Mouse (Mus musculus): Measurements from ENCODE around the gene Itk. TPM values are rescaled to one million over a fixed set of nuclear protein-coding genes. Genes with fewer than 3 reads are reported as not detected.

The Itk gene
- polyA plus RNA-seq, 1 experiment from 2014 or later: 0.22 TPM

DNA sequence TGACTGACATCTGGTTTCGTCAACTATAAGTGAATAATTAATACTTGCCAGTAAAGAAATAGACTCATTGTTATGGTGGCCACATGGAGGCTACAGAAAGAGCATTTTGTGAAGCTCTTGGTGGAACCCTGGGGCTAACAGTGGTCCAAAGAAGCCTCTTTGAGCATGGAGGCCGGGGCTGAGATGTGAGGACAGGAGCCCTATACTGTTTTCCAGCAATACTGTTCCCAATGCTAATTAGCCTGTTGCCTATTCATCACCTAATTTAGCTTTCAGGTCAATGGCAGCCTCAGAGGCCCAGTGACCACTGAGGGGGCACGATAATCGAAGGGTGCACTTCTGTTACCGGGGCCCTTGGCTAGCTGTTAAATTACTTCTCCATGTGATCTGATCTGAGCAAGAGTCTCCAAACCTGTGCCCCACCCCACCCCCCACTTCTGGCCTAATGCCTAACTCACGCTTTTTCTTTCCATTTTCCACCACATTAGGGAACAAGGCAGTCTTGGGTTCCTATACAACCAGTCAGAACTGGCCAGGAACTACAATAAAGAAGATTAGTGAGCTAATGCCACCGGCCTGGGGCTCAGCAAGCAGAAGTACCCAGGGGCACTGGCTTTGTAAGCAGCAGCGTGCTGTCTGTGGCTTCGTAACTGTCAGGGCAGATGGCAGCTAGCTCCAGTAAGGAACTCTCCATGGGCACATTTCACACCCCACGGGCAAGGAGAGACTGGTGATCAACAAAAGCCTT is 79.3 kb downstream of the Itk start:
- H3K4me2 ChIP-seq (replicated peaks; ENCODE audit: low read depth, low read length): no peak overlapping the region
- H3K27ac ChIP-seq (ENCODE audit: low read length): no peak overlapping the region
- H3K27me3 ChIP-seq (ENCODE audit: control insufficient read depth, insufficient read depth, low read length): no peaks in the 10 kb centered on the region
- H3K36me3 ChIP-seq (ENCODE audit: control insufficient read depth, insufficient read depth, low read length): no peaks in the 10 kb centered on the region
- no peak for ATAC-seq (ENCODE audit: insufficient number of reproducible peaks, insufficient read depth, low FRiP score, low read depth)
- H3K9ac ChIP-seq (replicated peaks; ENCODE audit: low read depth, low read length): no peak overlapping the region
- H3K4me3 ChIP-seq (ENCODE audit: low read depth, low read length): no peak overlapping the region
- no peaks in the 10 kb centered on the region for H3K9me3 ChIP-seq (ENCODE audit: control insufficient read depth, low read depth, low read length)
- peaks cover 13% of the 10 kb centered on the region for H3K4me1 ChIP-seq (ENCODE audit: control insufficient read depth, insufficient read depth, low read length)
- WGBS: 74% methylated on average over 10 of the region's 10 CpGs

GRCm38 (mm10) chr11:46309111-46309741 is 80.1 kb downstream of the Itk start:
- no peak overlapping the region for H3K4me3 ChIP-seq (ENCODE audit: low read depth, low read length)
- no peak overlapping the region for H3K27ac ChIP-seq (ENCODE audit: low read length)
- peaks cover 13% of the 10 kb centered on the region for H3K4me1 ChIP-seq (ENCODE audit: control insufficient read depth, insufficient read depth, low read length)
- no peaks in the 10 kb centered on the region for H3K36me3 ChIP-seq (ENCODE audit: control insufficient read depth, insufficient read depth, low read length)
- no peak for ATAC-seq (ENCODE audit: insufficient number of reproducible peaks, insufficient read depth, low FRiP score, low read depth)
- WGBS: 76% methylated on average over 20 of the region's 20 CpGs
- H3K9ac ChIP-seq (replicated peaks; ENCODE audit: low read depth, low read length): no peak overlapping the region
- H3K4me2 ChIP-seq (replicated peaks; ENCODE audit: low read depth, low read length): no peak overlapping the region
- no peaks in the 10 kb centered on the region for H3K27me3 ChIP-seq (ENCODE audit: control insufficient read depth, insufficient read depth, low read length)
- H3K9me3 ChIP-seq (ENCODE audit: control insufficient read depth, low read depth, low read length): no peaks in the 10 kb centered on the region

GRCm38 (mm10) chr11:46308271-46308974 is 80.9 kb downstream of the Itk start:
- Histone ChIP-seq H3K4me1 (ENCODE audit: control insufficient read depth, insufficient read depth, low read length) (peaks cover 13% of the 10 kb centered on the region), H3K9ac (replicated peaks; ENCODE audit: low read depth, low read length) (no peak overlapping the region), H3K27me3 (ENCODE audit: control insufficient read depth, insufficient read depth, low read length) (no peaks in the 10 kb centered on the region), H3K27ac (ENCODE audit: low read length) (no peak overlapping the region), H3K4me2 (replicated peaks; ENCODE audit: low read depth, low read length) (no peak overlapping the region), H3K36me3 (ENCODE audit: control insufficient read depth, insufficient read depth, low read length) (no peaks in the 10 kb centered on the region), H3K9me3 (ENCODE audit: control insufficient read depth, low read depth, low read length) (no peaks in the 10 kb centered on the region), H3K4me3 (ENCODE audit: low read depth, low read length) (no peak overlapping the region)
- no peak for ATAC-seq (ENCODE audit: insufficient number of reproducible peaks, insufficient read depth, low FRiP score, low read depth)
- WGBS: 85% methylated on average over 11 of the region's 11 CpGs

DNA sequence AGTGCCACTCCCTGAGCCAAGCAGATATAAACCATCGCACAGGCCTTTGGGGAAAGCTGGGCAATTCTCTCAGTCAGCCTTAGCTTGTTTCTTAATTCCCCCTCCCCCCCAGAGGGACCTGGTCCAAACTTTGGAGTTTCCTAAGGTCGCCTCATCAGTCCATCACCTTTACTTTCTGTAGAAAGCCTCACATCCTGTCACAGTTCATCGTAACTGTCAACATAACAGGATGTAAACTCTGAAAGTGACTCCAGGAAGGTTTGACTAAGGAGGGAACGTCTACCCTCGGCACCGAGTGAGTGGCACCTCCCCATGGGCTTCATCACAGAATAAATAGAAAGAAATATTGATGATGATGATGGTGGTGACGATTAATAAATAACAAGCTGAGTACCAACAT is 81.5 kb downstream of the Itk start:
- H3K36me3 ChIP-seq (ENCODE audit: control insufficient read depth, insufficient read depth, low read length): no peaks in the 10 kb centered on the region
- no peak overlapping the region for H3K4me2 ChIP-seq (replicated peaks; ENCODE audit: low read depth, low read length)
- no peak overlapping the region for H3K4me3 ChIP-seq (ENCODE audit: low read depth, low read length)
- ATAC-seq (ENCODE audit: insufficient number of reproducible peaks, insufficient read depth, low FRiP score, low read depth): no peak
- H3K9ac ChIP-seq (replicated peaks; ENCODE audit: low read depth, low read length): no peak overlapping the region
- 86% methylated on average over 7 of the region's 7 CpGs for WGBS
- no peaks in the 10 kb centered on the region for H3K27me3 ChIP-seq (ENCODE audit: control insufficient read depth, insufficient read depth, low read length)
- no peaks in the 10 kb centered on the region for H3K9me3 ChIP-seq (ENCODE audit: control insufficient read depth, low read depth, low read length)
- no peak overlapping the region for H3K27ac ChIP-seq (ENCODE audit: low read length)
- peaks cover 13% of the 10 kb centered on the region for H3K4me1 ChIP-seq (ENCODE audit: control insufficient read depth, insufficient read depth, low read length)

DNA sequence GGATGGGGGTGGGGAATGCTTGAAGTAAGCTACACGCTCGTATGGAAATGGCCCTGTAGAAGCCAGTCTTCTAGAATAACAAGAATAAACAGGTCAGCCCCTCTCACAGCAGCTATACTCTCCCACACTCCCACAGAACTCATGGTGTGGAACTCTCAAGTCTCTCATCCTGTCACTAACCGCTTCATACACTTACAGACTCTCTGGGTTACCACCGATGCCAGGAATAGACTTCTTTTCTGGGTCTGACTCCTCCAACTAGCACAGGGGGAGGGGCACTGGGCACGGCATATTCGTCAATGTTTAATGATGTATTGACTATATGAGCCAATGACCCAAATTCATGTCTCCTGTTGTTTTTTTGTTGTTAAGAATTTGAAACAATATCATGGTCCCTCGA is 82.5 kb downstream of the Itk start:
- Histone ChIP-seq H3K9me3 (ENCODE audit: control insufficient read depth, low read depth, low read length) (no peaks in the 10 kb centered on the region), H3K4me1 (ENCODE audit: control insufficient read depth, insufficient read depth, low read length) (peaks cover 10% of the 10 kb centered on the region; the same call in 1 of the 2 replicates), H3K36me3 (ENCODE audit: control insufficient read depth, insufficient read depth, low read length) (no peaks in the 10 kb centered on the region), H3K27me3 (ENCODE audit: control insufficient read depth, insufficient read depth, low read length) (no peaks in the 10 kb centered on the region), H3K4me3 (ENCODE audit: low read depth, low read length) (no peak overlapping the region), H3K27ac (ENCODE audit: low read length) (no peak overlapping the region), H3K4me2 (replicated peaks; ENCODE audit: low read depth, low read length) (no peak overlapping the region), H3K9ac (replicated peaks; ENCODE audit: low read depth, low read length) (no peak overlapping the region)
- WGBS: 88% methylated on average over 7 of the region's 7 CpGs
- ATAC-seq (ENCODE audit: insufficient number of reproducible peaks, insufficient read depth, low FRiP score, low read depth): no peak

DNA sequence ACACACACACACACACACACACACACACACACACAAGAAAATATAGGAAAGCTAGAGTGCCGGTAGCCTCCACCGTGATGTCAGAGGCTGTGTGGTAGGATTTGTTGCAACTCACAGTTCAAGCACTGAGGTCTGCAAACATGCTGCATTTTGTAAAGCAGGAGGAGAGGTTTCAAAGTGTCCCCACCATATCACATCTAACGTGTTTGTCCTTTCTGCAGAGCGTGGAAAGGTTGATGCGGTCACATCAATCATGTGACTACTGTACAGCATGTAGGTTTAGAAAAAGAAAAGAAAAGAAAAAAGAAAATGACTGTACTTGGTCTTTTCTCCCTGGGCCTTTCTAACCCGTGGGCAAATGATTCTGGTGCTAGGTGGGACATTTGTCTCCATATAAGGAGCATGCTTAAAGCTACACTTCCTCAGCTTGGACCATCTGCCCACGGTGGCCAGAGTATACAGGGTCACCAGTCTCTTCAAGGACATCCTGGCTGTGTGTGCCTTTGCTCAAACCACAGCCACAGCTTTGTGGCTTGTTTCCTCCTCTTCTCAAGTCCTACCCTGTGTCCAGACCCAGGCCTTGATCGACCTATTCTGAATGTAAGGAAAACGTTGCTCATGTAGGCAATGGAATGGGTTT is 83.3 kb downstream of the Itk start:
- H3K4me2 ChIP-seq (replicated peaks; ENCODE audit: low read depth, low read length): no peak overlapping the region
- no peak for ATAC-seq (ENCODE audit: insufficient number of reproducible peaks, insufficient read depth, low FRiP score, low read depth)
- no peak overlapping the region for H3K27ac ChIP-seq (ENCODE audit: low read length)
- H3K27me3 ChIP-seq (ENCODE audit: control insufficient read depth, insufficient read depth, low read length): no peaks in the 10 kb centered on the region
- no peak overlapping the region for H3K9ac ChIP-seq (replicated peaks; ENCODE audit: low read depth, low read length)
- H3K36me3 ChIP-seq (ENCODE audit: control insufficient read depth, insufficient read depth, low read length): no peaks in the 10 kb centered on the region
- peaks cover 3% of the 10 kb centered on the region; the same call in 1 of the 2 replicates for H3K4me1 ChIP-seq (ENCODE audit: control insufficient read depth, insufficient read depth, low read length)
- H3K4me3 ChIP-seq (ENCODE audit: low read depth, low read length): no peak overlapping the region
- no peaks in the 10 kb centered on the region for H3K9me3 ChIP-seq (ENCODE audit: control insufficient read depth, low read depth, low read length)
- 70% methylated on average over 9 of the region's 9 CpGs for WGBS

DNA sequence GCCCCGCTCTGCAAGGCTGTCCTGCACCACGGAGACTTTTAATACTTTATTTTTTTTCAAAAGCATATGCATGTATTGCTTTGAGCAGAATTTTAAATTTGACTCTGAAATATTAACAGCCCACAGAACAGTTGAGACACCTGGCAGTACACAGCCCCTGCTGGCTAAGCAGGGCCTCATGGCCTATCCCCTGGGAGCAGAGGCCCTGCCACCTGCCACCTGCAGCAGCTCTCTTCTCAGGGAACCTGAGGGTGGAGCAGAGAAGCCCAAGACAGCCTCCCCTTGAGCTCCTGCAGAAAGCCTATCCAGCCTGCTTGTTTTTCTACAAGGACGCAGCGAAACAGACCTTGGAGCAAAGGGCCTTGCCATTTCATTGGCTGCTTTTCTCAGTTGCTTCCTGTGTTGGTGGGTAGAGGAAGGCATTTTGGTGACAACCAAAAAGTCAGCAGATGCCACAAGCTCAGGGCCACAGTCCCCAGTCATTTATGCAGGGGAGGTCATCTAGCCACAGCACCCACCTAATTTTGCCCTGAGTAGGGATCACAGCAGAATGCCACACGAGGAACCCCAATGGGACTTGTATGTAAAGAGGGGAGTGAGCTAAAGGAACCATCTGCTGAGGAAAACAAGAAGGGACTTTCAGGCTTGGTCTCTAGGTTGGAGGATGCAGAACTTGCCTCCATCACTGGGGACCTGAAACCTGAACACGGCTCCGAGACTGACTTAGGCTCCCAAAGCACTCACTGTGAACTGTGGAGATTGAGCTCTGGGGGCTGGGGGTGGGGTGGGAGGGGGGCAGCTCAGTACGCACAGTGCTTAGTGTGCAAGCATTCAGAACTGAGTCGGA is 84.2 kb downstream of the Itk start:
- Histone ChIP-seq H3K36me3 (ENCODE audit: control insufficient read depth, insufficient read depth, low read length) (no peaks in the 10 kb centered on the region), H3K9me3 (ENCODE audit: control insufficient read depth, low read depth, low read length) (no peaks in the 10 kb centered on the region), H3K4me3 (ENCODE audit: low read depth, low read length) (no peak overlapping the region), H3K4me2 (replicated peaks; ENCODE audit: low read depth, low read length) (no peak overlapping the region), H3K4me1 (ENCODE audit: control insufficient read depth, insufficient read depth, low read length) (no peaks in the 10 kb centered on the region), H3K27ac (ENCODE audit: low read length) (no peak overlapping the region), H3K9ac (replicated peaks; ENCODE audit: low read depth, low read length) (no peak overlapping the region), H3K27me3 (ENCODE audit: control insufficient read depth, insufficient read depth, low read length) (no peaks in the 10 kb centered on the region)
- WGBS: 78% methylated on average over 9 of the region's 9 CpGs
- no peak for ATAC-seq (ENCODE audit: insufficient number of reproducible peaks, insufficient read depth, low FRiP score, low read depth)

DNA sequence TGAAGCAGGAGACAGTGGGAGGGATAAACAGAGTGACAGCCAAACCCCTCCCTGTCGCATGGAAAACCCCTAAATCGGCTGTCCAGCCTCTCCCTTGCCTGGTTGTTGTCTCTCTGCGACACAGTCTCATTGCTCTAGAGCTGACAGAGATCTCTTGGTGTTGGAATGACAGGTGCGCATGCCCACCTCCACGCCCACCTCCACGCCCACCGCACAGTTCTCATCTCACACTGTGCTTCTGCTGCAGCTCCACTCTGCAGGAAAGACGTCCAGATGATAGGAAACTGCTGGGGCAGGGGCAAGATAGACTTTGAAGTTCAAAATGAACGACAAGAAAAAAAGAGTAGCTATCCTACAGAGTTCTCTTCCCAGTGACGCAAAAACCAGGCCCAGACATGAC is 85.2 kb downstream of the Itk start:
- Histone ChIP-seq H3K4me3 (ENCODE audit: low read depth, low read length) (no peak overlapping the region), H3K4me2 (replicated peaks; ENCODE audit: low read depth, low read length) (no peak overlapping the region), H3K4me1 (ENCODE audit: control insufficient read depth, insufficient read depth, low read length) (no peaks in the 10 kb centered on the region), H3K36me3 (ENCODE audit: control insufficient read depth, insufficient read depth, low read length) (no peaks in the 10 kb centered on the region), H3K27me3 (ENCODE audit: control insufficient read depth, insufficient read depth, low read length) (no peaks in the 10 kb centered on the region), H3K9me3 (ENCODE audit: control insufficient read depth, low read depth, low read length) (no peaks in the 10 kb centered on the region), H3K27ac (ENCODE audit: low read length) (no peak overlapping the region), H3K9ac (replicated peaks; ENCODE audit: low read depth, low read length) (no peak overlapping the region)
- ATAC-seq (ENCODE audit: insufficient number of reproducible peaks, insufficient read depth, low FRiP score, low read depth): no peak
- 79% methylated on average over 10 of the region's 10 CpGs for WGBS

Measured in stomach, embryonic 14.5 days (tissue).